Mouse (Mus musculus) C2C12 (cell line): ENCODE measurements around the gene Mmp24. TPM values are rescaled to one million over a fixed set of nuclear protein-coding genes. Genes with fewer than 3 reads are reported as not detected.

Experiments
- H3K27me3 ChIP-seq: one replicate; pipeline ENCODE4 v1.6.1; 2011; ENCODE audit not compliant: control insufficient read depth, insufficient read depth, insufficient read length
- H3K36me3 ChIP-seq: one replicate; pipeline ENCODE4 v1.6.1; 2011; ENCODE audit not compliant: control insufficient read depth, insufficient read depth
- H3K4me3 ChIP-seq: one replicate; pipeline ENCODE4 v1.5.1; 2011; ENCODE audit warnings: mild to moderate bottlenecking, control low read depth; ENCODE audit not compliant: poor library complexity, insufficient read depth, severe bottlenecking
- H3K79me2 ChIP-seq: one replicate; pipeline ENCODE4 v1.6.1; 2011; ENCODE audit not compliant: control insufficient read depth, insufficient read depth
- H3K79me3 ChIP-seq: one replicate; pipeline ENCODE4 v1.6.1; 2011; ENCODE audit warnings: low read depth, control low read depth
- H3ac ChIP-seq: one replicate; pipeline ENCODE3; 2011; ENCODE audit warnings: low read depth; ENCODE audit not compliant: control insufficient read depth, insufficient read length
- CEBPB ChIP-seq: IDR thresholded peaks from one replicate; pipeline ENCODE4 v1.6.1; 2011; ENCODE audit warnings: low read depth, mild to moderate bottlenecking, control low read depth, moderate library complexity
- CTCF ChIP-seq: IDR thresholded peaks from one replicate; pipeline ENCODE4 v1.5.1; 2011; ENCODE audit not compliant: control insufficient read depth, insufficient read depth, insufficient read length
- FOSL1 ChIP-seq: IDR thresholded peaks from one replicate; pipeline ENCODE4 v1.8.0; 2011; ENCODE audit warnings: mild to moderate bottlenecking, low read length; ENCODE audit not compliant: poor library complexity, insufficient read depth, severe bottlenecking
- MAX ChIP-seq: IDR thresholded peaks from one replicate; pipeline ENCODE4 v1.6.1; 2011; ENCODE audit warnings: mild to moderate bottlenecking, control low read depth
- MYOD1 ChIP-seq: IDR thresholded peaks from one replicate; pipeline ENCODE4 v1.6.1; 2011; ENCODE audit warnings: low read depth; ENCODE audit not compliant: control insufficient read depth, insufficient read length
- MYOG ChIP-seq: IDR thresholded peaks from one replicate; pipeline ENCODE4 v1.6.1; 2011; ENCODE audit not compliant: control insufficient read depth, insufficient read length; ENCODE audit errors: extremely low read depth
- USF1 ChIP-seq: IDR thresholded peaks from one replicate; pipeline ENCODE4 v1.6.1; 2011; ENCODE audit warnings: low read depth, mild to moderate bottlenecking, control low read depth, moderate library complexity
- polyA plus RNA-seq: library from polyadenylated mRNA; unstranded; fragments of >200 nt; fragmentation: generic; extraction: Trizol; gene quantifications from one replicate; pipeline ENCODE4 v1.2.1, GENCODE M21; 2012; ENCODE audit warnings: missing spikeins

Mmp24 gene
- polyA plus RNA-seq, 1 experiment: 0.04 TPM

- TF ChIP-seq CTCF (no peak), MAX (no peak), FOSL1 (no peak), CEBPB (no peak), MYOG (no peak), USF1 (no peak), MYOD1 (no peak)
- Histone ChIP-seq H3K4me3 (no peak overlapping the region), H3K27me3 (no peaks in the 10 kb centered on the region), H3K79me3 (no peaks in the 10 kb centered on the region), H3K79me2 (no peaks in the 10 kb centered on the region), H3ac (no peak overlapping the region), H3K36me3 (peaks cover 10% of the 10 kb centered on the region)
Observed at GRCm38 (mm10) chr2:155863301-155863867, 88.2 kb downstream of the Mmp24 start.

Other genes starting within 250 kb of the Mmp24 start
- 39.4 TPM for gene Gss, start 182.5 kb upstream of the Mmp24 start, polyA plus RNA-seq
- gene Myh7b, start 164.1 kb upstream of the Mmp24 start, polyA plus RNA-seq: 0.09 TPM
- 70.5 TPM for gene Trpc4ap, start 83.0 kb upstream of the Mmp24 start, polyA plus RNA-seq
- gene Edem2, start 45.9 kb upstream of the Mmp24 start, polyA plus RNA-seq: 19.0 TPM
- not detected for gene Gm17581, start 39.5 kb upstream of the Mmp24 start, polyA plus RNA-seq
- 4.4 TPM for gene Procr, start 24.2 kb upstream of the Mmp24 start, polyA plus RNA-seq
- 32.9 TPM for gene BC029722, start 44.1 kb downstream of the Mmp24 start, polyA plus RNA-seq
- gene Eif6, start 51.6 kb downstream of the Mmp24 start, polyA plus RNA-seq: 340 TPM
- 0.02 TPM for gene Fam83c, start 59.5 kb downstream of the Mmp24 start, polyA plus RNA-seq
- 47.6 TPM for gene Uqcc1, start 155.0 kb downstream of the Mmp24 start, polyA plus RNA-seq
- gene Gm15557, start 165.4 kb downstream of the Mmp24 start, polyA plus RNA-seq: not detected
- not detected for gene Gdf5, start 170.0 kb downstream of the Mmp24 start, polyA plus RNA-seq
- 24.1 TPM for gene Cep250, start 181.1 kb downstream of the Mmp24 start, polyA plus RNA-seq
- gene 6430550D23Rik, start 232.6 kb downstream of the Mmp24 start, polyA plus RNA-seq: 0.09 TPM
- gene Ergic3, start 232.7 kb downstream of the Mmp24 start, polyA plus RNA-seq: 230 TPM